Mouse (Mus musculus) brain, embryonic 14.5 days (tissue): ENCODE results near the gene Prpf19.

ENCODE experiments used
- CTCF ChIP-seq: fragments of 200-500 bp; IDR thresholded peaks from 2 replicates; pipeline ENCODE4 v1.5.1; 2012; ENCODE audit warnings: inconsistent platforms, mild to moderate bottlenecking, moderate library complexity, borderline replicate concordance; ENCODE audit not compliant: insufficient read depth, insufficient read length; ENCODE audit errors: extremely low read depth
- POLR2A ChIP-seq: fragments of 200-500 bp; IDR thresholded peaks from 2 replicates; pipeline ENCODE4 v1.6.1; 2012; ENCODE audit warnings: mild to moderate bottlenecking, inconsistent platforms, borderline replicate concordance; ENCODE audit not compliant: poor library complexity, insufficient read depth, insufficient read length, severe bottlenecking; ENCODE audit errors: extremely low read depth

GRCm38 (mm10) chr19:10937110-10937563 lies 42.1 kb downstream of the Prpf19 start, which contains the start of gene Ptgdr2:
- no peak for TF ChIP-seq POLR2A
- no peak for TF ChIP-seq CTCF
